Mouse (Mus musculus) heart, embryonic 12.5 days (tissue): ENCODE results near the gene Trmt1. TPM values are rescaled to one million over a fixed set of nuclear protein-coding genes. Genes with fewer than 3 reads are reported as not detected.

Source experiments
- ATAC-seq: fragments of 200-750 bp; cut with Nextera tagmentation; 2 replicates; pipeline ENCODE4 v1.8.0; 2017; ENCODE audit warnings: moderate TSS enrichment, moderate library complexity; ENCODE audit not compliant: insufficient number of reproducible peaks, low FRiP score
- H3K27ac ChIP-seq: fragments of 300-500 bp; sonication (generic); 2 replicates; pipeline ENCODE4 v1.5.1; 2016; ENCODE audit warnings: mild to moderate bottlenecking, moderate library complexity; ENCODE audit not compliant: poor library complexity, severe bottlenecking
- H3K27me3 ChIP-seq: fragments of 300-500 bp; sonication (generic); replicated peaks from 2 replicates; pipeline ENCODE4 v1.6.1; 2016; ENCODE audit warnings: mild to moderate bottlenecking, moderate library complexity
- H3K36me3 ChIP-seq: fragments of 300-500 bp; sonication (generic); 2 replicates; pipeline ENCODE4 v1.6.1; 2016; ENCODE audit warnings: mild to moderate bottlenecking, moderate library complexity
- H3K4me1 ChIP-seq: fragments of 300-500 bp; sonication (generic); replicated peaks from 2 replicates; pipeline ENCODE4 v1.6.1; 2016; ENCODE audit warnings: mild to moderate bottlenecking
- H3K4me2 ChIP-seq: fragments of 300-500 bp; sonication (generic); 2 replicates; pipeline ENCODE4 v1.6.1; 2016; ENCODE audit warnings: mild to moderate bottlenecking, moderate library complexity
- H3K4me3 ChIP-seq: fragments of 300-500 bp; sonication (generic); 2 replicates; pipeline ENCODE4 v1.5.1; 2016; ENCODE audit warnings: mild to moderate bottlenecking
- H3K9ac ChIP-seq: fragments of 300-500 bp; sonication (generic); 2 replicates; pipeline ENCODE4 v1.6.1; 2016; ENCODE audit warnings: mild to moderate bottlenecking, moderate library complexity
- H3K9me3 ChIP-seq: fragments of 300-500 bp; sonication (generic); replicated peaks from 2 replicates; pipeline ENCODE4 v1.6.1; 2016; ENCODE audit warnings: mild to moderate bottlenecking, moderate library complexity
- WGBS: fragments of 180-500 bp; shearing (Covaris S2); methylation state at CpG from one replicate; pipeline ENCODE4 v1.1.7; 2016; 5-methylcytosine and 5-hydroxymethylcytosine counted together
- polyA plus RNA-seq: library from polyadenylated mRNA; unstranded; fragments of >200 nt; fragmentation: Nextera tagmentation; extraction: Ambion mirVana; gene quantifications from 2 replicates; pipeline ENCODE4 v1.2.1, GENCODE M21; 2016

Gene Trmt1
- polyA plus RNA-seq, 1 experiment from 2014 or later, result 49.5 TPM

GRCm38 (mm10) chr8:84703466-84704249, 17.6 kb downstream of the Trmt1 start:
- no peak for ATAC-seq
- 10% methylated on average over 38 of the region's 38 CpGs for WGBS
- H3K4me1 ChIP-seq, result peaks cover 79% of the 10 kb centered on the region
- peaks cover 51% of the 10 kb centered on the region for H3K27me3 ChIP-seq
- H3K4me2 ChIP-seq, result peak overlapping the region; percentile 66
- H3K9ac ChIP-seq, result peak overlapping the region; percentile 79
- peaks cover 9% of the 10 kb centered on the region for H3K36me3 ChIP-seq
- H3K4me3 ChIP-seq, result peak overlapping the region; percentile 54
- peak overlapping the region; percentile 91 for H3K27ac ChIP-seq
- H3K9me3 ChIP-seq, result no peaks in the 10 kb centered on the region

GRCm38 (mm10) chr8:84704356-84704755, 18.2 kb downstream of the Trmt1 start:
- Histone ChIP-seq H3K9me3 (no peaks in the 10 kb centered on the region), H3K27ac (peak overlapping the region; percentile 91), H3K27me3 (peaks cover 55% of the 10 kb centered on the region), H3K36me3 (peaks cover 2% of the 10 kb centered on the region), H3K4me2 (peak overlapping the region; percentile 66), H3K4me1 (peaks cover 81% of the 10 kb centered on the region), H3K9ac (peak overlapping the region; percentile 79), H3K4me3 (peak overlapping the region; percentile 54)
- ATAC-seq, result peak; percentile 43
- WGBS, result 2% methylated on average over 16 of the region's 16 CpGs

GRCm38 (mm10) chr8:84704867-84705831, 19.0 kb downstream of the Trmt1 start:
- Histone ChIP-seq H3K36me3 (no peaks in the 10 kb centered on the region), H3K27ac (peak overlapping the region; percentile 91), H3K4me1 (peaks cover 79% of the 10 kb centered on the region), H3K4me2 (peak overlapping the region; percentile 66), H3K27me3 (peaks cover 55% of the 10 kb centered on the region), H3K9ac (peak overlapping the region; percentile 79), H3K9me3 (no peaks in the 10 kb centered on the region), H3K4me3 (peak overlapping the region; percentile 54)
- peak; percentile 7; the same call in 1 of the 2 replicates for ATAC-seq
- WGBS, result 2% methylated on average over 61 of the region's 61 CpGs

GRCm38 (mm10) chr8:84705960-84706359, 19.9 kb downstream of the Trmt1 start:
- Histone ChIP-seq H3K4me2 (peak overlapping the region; percentile 66), H3K9me3 (no peaks in the 10 kb centered on the region), H3K4me1 (peaks cover 76% of the 10 kb centered on the region), H3K36me3 (no peaks in the 10 kb centered on the region), H3K4me3 (peak overlapping the region; percentile 54), H3K9ac (peak overlapping the region; percentile 79), H3K27me3 (peaks cover 56% of the 10 kb centered on the region), H3K27ac (peak overlapping the region; percentile 91)
- ATAC-seq, result no peak
- 4% methylated on average over 12 of the region's 12 CpGs for WGBS

- no peaks in the 10 kb centered on the region for H3K36me3 ChIP-seq
- H3K4me2 ChIP-seq, result peak overlapping the region; percentile 60
- peak overlapping the region; percentile 44 for H3K4me3 ChIP-seq
- peak overlapping the region; percentile 63 for H3K27ac ChIP-seq
- H3K9me3 ChIP-seq, result no peaks in the 10 kb centered on the region
- H3K9ac ChIP-seq, result peak overlapping the region; percentile 53
- peak; percentile 49 for ATAC-seq
- H3K27me3 ChIP-seq, result peaks cover 64% of the 10 kb centered on the region
- WGBS, result 2% methylated on average over 43 of the region's 45 CpGs
- peaks cover 76% of the 10 kb centered on the region for H3K4me1 ChIP-seq
These were observed 20.6 kb downstream of the Trmt1 start for GRCm38 (mm10) chr8:84706610-84707266.

GRCm38 (mm10) chr8:84707267-84707883, 21.3 kb downstream of the Trmt1 start:
- H3K4me3 ChIP-seq, result peak overlapping the region; percentile 44
- no peaks in the 10 kb centered on the region for H3K36me3 ChIP-seq
- WGBS, result 6% methylated on average over 22 of the region's 22 CpGs
- peak overlapping the region; percentile 60 for H3K4me2 ChIP-seq
- ATAC-seq, result peak; percentile 79
- peak overlapping the region; percentile 63 for H3K27ac ChIP-seq
- H3K4me1 ChIP-seq, result peaks cover 76% of the 10 kb centered on the region
- peak overlapping the region; percentile 53 for H3K9ac ChIP-seq
- H3K9me3 ChIP-seq, result no peaks in the 10 kb centered on the region
- peaks cover 63% of the 10 kb centered on the region for H3K27me3 ChIP-seq

GRCm38 (mm10) chr8:84708071-84708541, 22.0 kb downstream of the Trmt1 start:
- H3K9me3 ChIP-seq, result no peaks in the 10 kb centered on the region
- H3K27me3 ChIP-seq, result peaks cover 57% of the 10 kb centered on the region
- H3K27ac ChIP-seq, result peak overlapping the region; percentile 63
- no peak for ATAC-seq
- 11% methylated on average over 15 of the region's 15 CpGs for WGBS
- H3K9ac ChIP-seq, result peak overlapping the region; percentile 53
- H3K36me3 ChIP-seq, result no peaks in the 10 kb centered on the region
- H3K4me3 ChIP-seq, result peak overlapping the region; percentile 44
- peak overlapping the region; percentile 60 for H3K4me2 ChIP-seq
- H3K4me1 ChIP-seq, result peaks cover 77% of the 10 kb centered on the region

GRCm38 (mm10) chr8:84708774-84709475, 22.8 kb downstream of the Trmt1 start:
- no peak overlapping the region for H3K4me3 ChIP-seq
- no peak overlapping the region for H3K4me2 ChIP-seq
- H3K27ac ChIP-seq, result no peak overlapping the region; the same call in 1 of the 2 replicates
- 15% methylated on average over 12 of the region's 12 CpGs for WGBS
- peaks cover 78% of the 10 kb centered on the region for H3K4me1 ChIP-seq
- H3K36me3 ChIP-seq, result no peaks in the 10 kb centered on the region
- H3K27me3 ChIP-seq, result peaks cover 57% of the 10 kb centered on the region
- ATAC-seq, result peak; percentile 22; the same call in 1 of the 2 replicates
- no peaks in the 10 kb centered on the region for H3K9me3 ChIP-seq
- H3K9ac ChIP-seq, result peak overlapping the region; percentile 51; the same call in 1 of the 2 replicates

- Histone ChIP-seq H3K27me3 (peaks cover 58% of the 10 kb centered on the region), H3K36me3 (no peaks in the 10 kb centered on the region), H3K4me2 (no peak overlapping the region), H3K27ac (no peak overlapping the region), H3K4me3 (no peak overlapping the region), H3K9me3 (no peaks in the 10 kb centered on the region), H3K4me1 (peaks cover 78% of the 10 kb centered on the region), H3K9ac (no peak overlapping the region)
- no peak for ATAC-seq
- 85% methylated on average over 1 of the region's 1 CpGs for WGBS
These were observed 23.8 kb downstream of the Trmt1 start for GRCm38 (mm10) chr8:84709931-84710330.

GRCm38 (mm10) chr8:84711312-84711711, 25.2 kb downstream of the Trmt1 start:
- no peak for ATAC-seq
- H3K9me3 ChIP-seq, result no peaks in the 10 kb centered on the region
- peaks cover 77% of the 10 kb centered on the region for H3K4me1 ChIP-seq
- WGBS, result 62% methylated on average over 3 of the region's 3 CpGs
- H3K27me3 ChIP-seq, result peaks cover 63% of the 10 kb centered on the region
- no peak overlapping the region for H3K4me2 ChIP-seq
- 0 out of 2 replicates have a peak overlapping the region, but pooled peaks have one; percentile 43 for H3K9ac ChIP-seq
- peak overlapping the region; percentile 73 for H3K27ac ChIP-seq
- no peaks in the 10 kb centered on the region for H3K36me3 ChIP-seq
- H3K4me3 ChIP-seq, result no peak overlapping the region
